Mouse (Mus musculus): Measurements from ENCODE around the gene Npb. TPM values are rescaled to one million over a fixed set of nuclear protein-coding genes. Genes with fewer than 3 reads are reported as not detected.

Gene Npb
- 0.55 TPM for polyA plus RNA-seq (2017; shearing (Covaris generic))

DNA sequence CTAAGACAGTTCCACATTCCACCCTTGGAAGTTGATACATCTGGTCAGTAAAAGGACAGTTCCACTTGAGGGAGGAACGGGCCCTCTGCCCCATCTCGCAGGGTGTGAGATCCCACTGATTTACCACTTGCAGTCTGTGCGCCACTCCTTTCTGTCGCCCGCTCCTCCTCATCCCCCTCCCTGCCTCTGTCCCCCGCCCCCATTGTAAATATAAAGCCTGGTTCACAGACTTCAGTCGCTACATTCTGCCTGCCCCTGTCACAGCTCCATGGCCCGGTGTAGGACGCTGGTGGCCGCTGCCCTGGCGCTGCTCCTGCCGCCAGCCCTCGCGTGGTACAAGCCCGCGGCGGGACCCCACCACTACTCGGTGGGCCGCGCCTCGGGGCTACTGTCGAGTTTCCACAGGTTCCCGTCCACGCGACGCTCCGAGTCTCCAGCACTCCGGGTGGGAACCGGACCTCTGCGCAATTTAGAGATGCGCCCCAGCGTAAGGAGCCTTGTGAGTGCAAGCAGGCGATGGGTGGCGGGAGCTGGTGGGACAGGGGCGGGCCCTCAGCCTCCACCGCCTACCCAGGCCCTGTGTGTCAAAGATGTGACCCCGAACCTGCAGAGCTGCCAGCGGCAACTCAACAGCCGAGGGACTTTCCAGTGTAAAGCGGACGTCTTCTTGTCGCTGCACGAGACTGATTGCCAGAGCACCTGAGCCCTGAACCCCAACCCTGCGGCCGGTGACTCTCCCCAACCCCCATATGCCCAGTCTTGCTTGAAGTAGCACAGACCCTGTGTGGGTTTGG, at the start of gene Npb:
Gene Npb (plus strand): TSS at position 237 of the 794 bp plus-strand sequence.

DNA sequence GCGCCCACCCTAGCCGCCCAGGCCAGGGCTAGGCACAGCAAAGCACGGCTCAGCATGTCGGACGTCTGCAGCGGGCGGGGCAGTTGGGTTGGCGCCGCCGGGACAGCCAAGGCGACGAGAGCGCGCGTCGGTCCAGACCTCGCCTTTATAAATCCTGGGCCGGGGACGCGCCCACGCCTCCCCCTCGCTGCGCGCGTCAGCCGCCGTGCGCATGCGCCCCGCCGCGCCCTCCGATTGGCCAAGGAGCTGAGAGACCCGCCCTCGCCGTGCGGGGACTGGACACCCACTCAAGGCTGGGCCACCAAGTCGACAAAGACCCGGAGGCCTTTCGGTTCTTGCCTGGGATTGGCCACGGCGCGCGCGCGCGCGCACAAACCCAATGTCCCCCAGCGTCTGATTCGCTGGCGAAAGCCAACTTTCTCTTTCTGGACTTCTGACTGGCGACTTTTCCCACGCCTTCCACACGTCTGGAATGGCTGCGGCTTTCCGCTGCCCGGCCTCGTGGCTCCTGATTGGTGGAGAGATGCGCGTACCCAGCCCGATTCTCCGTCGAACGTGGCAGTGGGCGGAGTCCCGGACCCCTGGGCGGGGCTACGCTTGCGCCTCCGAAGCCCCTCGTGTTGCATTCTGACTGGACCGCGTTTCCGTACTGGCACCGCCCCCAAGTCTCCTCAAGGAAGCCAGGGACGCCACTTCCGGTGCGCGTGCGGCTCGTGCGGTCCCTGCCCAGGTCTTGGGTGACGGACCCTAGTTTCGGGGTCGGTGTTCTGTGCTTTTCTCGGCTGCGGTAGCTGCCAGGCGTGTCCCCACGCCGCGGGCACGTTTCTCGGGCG, 35.3 kb upstream of the Npb start, which contains the start of gene P4hb:
Gene P4hb (minus strand): TSS at position 502 of the 833 bp plus-strand sequence.

DNA sequence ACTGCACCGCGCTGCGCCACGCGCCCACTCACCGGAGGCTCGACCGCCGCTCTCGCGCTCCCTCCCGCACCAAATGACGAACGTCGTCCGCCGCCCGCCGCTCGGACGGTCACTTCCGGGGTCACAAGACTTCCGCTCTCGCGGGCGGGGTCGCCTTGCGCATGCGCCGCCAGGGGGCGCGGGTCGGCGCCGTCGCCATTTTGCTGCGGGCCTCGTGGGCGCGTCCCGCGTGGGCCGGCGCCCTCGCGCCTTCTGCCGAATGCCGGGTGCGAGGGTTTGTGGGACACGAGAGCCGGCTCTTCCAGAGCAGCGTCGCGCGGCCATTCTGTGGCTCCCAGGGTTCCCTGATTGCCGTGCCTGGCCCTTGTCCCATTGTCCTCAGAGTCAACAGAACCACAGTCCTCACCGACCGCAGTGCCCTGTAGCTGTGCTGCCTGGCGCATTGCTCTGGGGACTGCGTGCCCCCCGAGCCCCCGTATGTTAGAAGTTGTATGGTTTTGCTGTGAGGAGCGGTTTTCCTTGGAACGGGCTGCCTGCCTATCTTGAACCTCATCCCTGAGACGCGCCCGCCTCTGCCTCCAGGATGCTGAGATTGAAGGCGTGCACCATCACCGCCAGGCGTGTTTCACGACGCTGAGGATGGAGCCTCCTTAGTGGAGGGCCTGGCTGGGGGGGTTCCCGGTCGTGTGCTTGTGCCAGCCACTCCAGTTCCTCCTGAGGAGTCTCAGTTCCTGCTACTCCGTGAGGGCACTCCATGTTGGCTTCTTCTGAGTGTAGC, 26.6 kb upstream of the Npb start, which contains the start of gene Arhgdia:
Gene Arhgdia (minus strand): TSS at position 135 of the 778 bp plus-strand sequence.

DNA sequence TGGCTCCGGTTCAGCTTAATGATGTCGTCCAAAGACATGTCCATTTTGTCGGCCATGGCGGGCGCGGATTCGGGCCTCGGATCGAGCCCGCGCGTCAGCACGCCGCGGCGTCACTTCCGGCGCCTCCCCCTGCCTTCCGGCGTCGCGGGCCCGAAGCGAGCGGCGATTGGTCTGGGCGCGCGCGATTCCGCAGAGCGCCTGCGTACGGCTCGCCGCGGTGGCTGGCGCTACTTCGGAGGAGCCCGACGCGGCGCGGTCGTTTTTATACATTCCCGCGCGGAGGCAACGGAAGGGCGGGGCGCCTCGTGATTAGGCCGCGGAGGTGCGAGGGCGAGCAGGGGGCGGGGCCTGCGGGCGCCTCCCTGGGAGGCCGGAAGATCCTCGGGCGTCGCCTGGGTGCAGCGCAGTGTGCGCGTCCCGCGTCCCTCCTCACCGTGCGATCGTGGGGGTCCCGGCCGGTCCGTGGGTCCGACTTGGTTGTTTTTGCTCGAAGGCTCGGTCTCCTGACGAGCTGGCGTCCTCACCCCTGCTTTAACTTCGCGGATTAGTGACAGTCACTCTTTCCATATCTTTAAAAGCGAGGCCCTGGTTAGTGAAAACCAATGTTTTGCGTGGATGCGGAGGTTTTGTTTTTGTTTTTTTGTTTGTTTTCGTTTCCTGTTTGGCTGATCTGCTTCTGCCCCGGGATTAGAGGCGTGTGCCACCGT, 9.8 kb upstream of the Npb start, which contains the start of the genes Alyref and Anapc11:
Gene Alyref (minus strand): TSS at position 83 of the 707 bp plus-strand sequence.
Gene Anapc11 (plus strand): TSS at position 139 of the 707 bp plus-strand sequence.

DNA sequence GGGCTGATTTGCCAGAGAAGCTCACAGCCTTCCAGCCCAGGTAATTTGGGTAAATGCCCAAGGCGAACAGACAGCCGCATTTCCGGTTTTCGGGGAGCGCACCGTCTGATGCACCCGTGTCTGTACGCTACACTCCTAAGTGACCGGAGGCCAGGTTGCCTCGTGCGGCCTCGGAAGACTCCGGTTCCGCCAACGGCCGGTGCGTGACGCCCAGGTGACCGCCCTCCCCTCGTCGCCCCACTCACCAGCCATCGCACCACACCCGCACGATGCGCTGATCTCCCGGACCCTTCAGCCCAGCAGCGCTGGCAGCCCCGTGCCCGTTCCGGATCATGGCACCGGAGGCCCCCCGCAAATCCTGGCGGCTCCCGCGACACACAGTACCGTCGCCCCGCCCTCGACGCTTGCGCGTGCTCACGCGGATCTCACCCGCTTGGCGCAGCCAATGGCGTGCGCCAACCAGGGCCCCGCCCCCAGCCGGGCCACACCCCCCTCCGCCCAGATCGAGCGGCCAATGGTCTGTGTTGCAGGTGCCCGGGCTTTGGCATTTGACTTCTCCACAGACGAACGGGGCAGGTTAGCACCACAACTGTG, 9.3 kb downstream of the Npb start, which contains the start of gene Pcyt2:
Gene Pcyt2 (minus strand): TSS at position 418 of the 594 bp plus-strand sequence.

DNA sequence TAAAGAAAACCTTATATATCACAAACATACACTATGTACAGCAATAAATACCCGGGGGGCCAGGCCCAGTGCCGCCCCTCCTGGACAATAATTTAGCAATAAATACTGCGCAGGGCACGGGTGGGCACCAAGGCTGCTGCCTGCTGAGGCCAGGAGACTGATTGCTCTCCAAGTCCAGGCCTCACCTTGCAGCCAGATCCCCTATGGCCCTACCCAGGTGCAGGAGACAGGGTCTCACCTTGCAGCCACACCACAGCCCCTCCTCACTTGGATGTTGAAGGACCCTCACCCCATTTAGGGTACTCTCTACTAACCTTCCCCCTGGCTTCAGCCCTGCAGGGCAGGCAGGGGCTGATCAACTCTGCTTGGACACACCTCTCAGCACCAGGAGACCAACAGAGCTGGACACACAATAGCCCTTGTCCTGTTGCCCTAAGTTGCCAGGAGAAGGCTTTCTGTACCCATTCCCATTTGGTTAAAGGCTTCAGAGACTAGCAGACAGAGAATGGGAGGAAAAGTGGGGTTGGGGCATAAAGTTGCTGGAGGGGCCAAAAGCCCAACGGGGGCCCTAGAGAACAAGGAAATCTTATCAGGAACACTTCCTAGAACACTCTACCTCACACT, 17.0 kb downstream of the Npb start, which contains the start of gene Sirt7:
Gene Sirt7 (minus strand): TSS at position 89 of the 624 bp plus-strand sequence.

DNA sequence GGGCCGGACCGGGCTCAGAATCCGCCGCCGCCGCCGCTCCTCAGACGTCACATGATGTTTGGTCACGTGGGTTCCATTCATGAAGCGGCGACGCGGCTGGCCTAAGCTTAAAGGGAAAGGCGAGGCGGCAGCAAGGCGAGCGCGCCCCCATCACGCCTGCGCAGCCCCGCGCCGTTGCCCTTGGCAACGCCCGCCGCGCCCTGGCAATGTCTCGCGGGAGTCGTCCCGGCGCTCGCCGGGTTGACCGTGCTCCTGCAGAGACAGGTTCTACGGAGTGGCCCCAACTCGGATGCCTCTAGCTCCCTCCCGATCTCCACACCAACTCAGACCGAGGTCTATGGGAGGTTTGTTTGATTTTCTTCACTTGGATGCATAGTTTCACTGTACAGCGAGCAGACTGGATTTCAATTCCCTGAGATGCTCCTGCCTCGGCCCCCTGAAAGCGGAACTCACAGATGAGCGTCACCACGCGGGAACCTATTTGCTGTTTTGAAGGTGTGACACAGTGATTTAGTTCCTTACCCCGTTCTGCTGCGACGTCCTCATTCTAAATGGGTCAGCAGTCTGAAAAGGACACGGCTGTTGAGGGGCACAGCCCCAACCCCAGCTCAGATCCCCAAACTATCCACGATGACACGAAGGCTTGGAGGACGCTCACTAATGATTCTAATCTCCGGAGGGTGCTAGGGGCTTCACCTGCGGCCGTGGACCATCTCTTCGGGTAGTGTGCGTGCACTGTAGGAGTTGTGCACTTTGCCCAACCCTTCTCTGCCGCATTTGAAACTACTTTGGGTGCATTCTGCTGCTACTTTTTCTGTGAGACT, 25.5 kb downstream of the Npb start, which contains the start of gene Mafg:
Gene Mafg (minus strand): TSS at position 81 of the 824 bp plus-strand sequence.

DNA sequence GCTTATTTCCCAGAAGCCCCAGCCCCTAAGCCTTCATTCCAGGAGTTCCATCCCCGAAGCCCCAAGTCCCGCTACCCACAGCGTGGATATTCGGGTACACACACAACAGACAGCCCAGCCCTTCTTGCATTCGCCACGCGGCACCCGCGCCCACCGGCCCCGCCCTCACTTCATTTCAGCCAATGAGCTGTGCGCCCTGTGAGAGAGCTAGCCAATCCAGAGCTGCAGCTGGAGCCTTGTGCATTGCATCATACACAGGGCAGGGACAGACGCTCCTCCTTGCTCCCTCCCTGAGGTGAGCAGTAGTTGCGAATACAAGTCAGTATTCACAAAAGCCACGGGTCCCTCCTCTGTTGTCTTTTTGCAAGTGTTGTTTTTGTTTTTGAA, 35.3 kb downstream of the Npb start, which contains the start of gene Pycr1:
Gene Pycr1 (minus strand): TSS at position 169 of the 387 bp plus-strand sequence.

DNA sequence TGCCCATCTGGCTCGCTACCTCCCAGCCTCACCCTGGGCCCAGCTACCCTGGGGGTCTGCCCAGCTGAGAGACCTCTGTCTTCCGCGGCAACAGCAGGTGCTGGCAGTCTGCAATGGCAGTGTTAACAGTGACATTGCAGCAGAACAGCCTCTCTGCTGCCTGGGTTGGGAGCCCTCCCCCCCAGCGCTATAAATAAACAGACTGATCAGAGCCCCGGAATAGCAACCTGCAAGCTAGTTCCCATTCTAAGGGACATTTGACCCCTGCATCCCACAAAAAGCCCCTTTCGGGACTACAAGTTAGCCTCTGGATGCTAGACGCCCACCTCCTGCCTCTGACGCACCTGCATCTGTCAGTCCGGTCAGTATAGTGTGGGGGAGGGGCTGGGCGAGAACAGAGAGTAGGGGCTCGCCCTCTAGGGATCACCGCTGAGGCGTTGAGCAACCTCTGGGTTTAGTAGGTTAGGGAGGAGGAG, 39.8 kb downstream of the Npb start, which contains the start of gene Myadml2:
Gene Myadml2 (minus strand): TSS at position 158 of the 476 bp plus-strand sequence.

Other genes starting within 250 kb of the Npb start
- 0.44 TPM for gene Fscn2, start 246.9 kb upstream of the Npb start, polyA plus RNA-seq (2017; shearing (Covaris generic))
- 28.3 TPM for gene Faap100, start 229.7 kb upstream of the Npb start, polyA plus RNA-seq (2017; shearing (Covaris generic))
- gene Nploc4, start 170.8 kb upstream of the Npb start, polyA plus RNA-seq (2017; shearing (Covaris generic)): 10.3 TPM
- gene Tspan10, start 165.8 kb upstream of the Npb start, polyA plus RNA-seq (2017; shearing (Covaris generic)): not detected
- 0.45 TPM for gene Pde6g, start 155.0 kb upstream of the Npb start, polyA plus RNA-seq (2017; shearing (Covaris generic))
- gene Oxld1, start 150.4 kb upstream of the Npb start, polyA plus RNA-seq (2017; shearing (Covaris generic)): 11.6 TPM
- gene Ccdc137, start 150.4 kb upstream of the Npb start, polyA plus RNA-seq (2017; shearing (Covaris generic)): 51.9 TPM
- 36.2 TPM for gene Arl16, start 140.9 kb upstream of the Npb start, polyA plus RNA-seq (2017; shearing (Covaris generic))
- 82.5 TPM for gene Mrpl12, start 123.9 kb upstream of the Npb start, polyA plus RNA-seq (2017; shearing (Covaris generic))
- 8.4 TPM for gene Slc25a10, start 116.6 kb upstream of the Npb start, polyA plus RNA-seq (2017; shearing (Covaris generic))
- not detected for gene Gcgr, start 77.8 kb upstream of the Npb start, polyA plus RNA-seq (2017; shearing (Covaris generic))
- gene Mcrip1, start 58.8 kb upstream of the Npb start, polyA plus RNA-seq (2017; shearing (Covaris generic)): 101 TPM
- not detected for gene Ppp1r27, start 57.3 kb upstream of the Npb start, polyA plus RNA-seq (2017; shearing (Covaris generic))
- 240 TPM for gene P4hb, start 35.2 kb upstream of the Npb start, polyA plus RNA-seq (2017; shearing (Covaris generic))
- gene Arhgdia, start 26.9 kb upstream of the Npb start, polyA plus RNA-seq (2017; shearing (Covaris generic)): 868 TPM
- gene Alyref, start 10.1 kb upstream of the Npb start, polyA plus RNA-seq (2017; shearing (Covaris generic)): 6.0 TPM
- gene Anapc11, start 10.1 kb upstream of the Npb start, polyA plus RNA-seq (2017; shearing (Covaris generic)): 135 TPM
- gene Pcyt2, start 9.5 kb downstream of the Npb start, polyA plus RNA-seq (2017; shearing (Covaris generic)): 156 TPM
- 199 TPM for gene Sirt7, start 16.8 kb downstream of the Npb start, polyA plus RNA-seq (2017; shearing (Covaris generic))
- gene Mafg, start 25.1 kb downstream of the Npb start, polyA plus RNA-seq (2017; shearing (Covaris generic)): 11.0 TPM
- 0.64 TPM for gene Pycr1, start 35.3 kb downstream of the Npb start, polyA plus RNA-seq (2017; shearing (Covaris generic))
- not detected for gene Myadml2, start 39.7 kb downstream of the Npb start, polyA plus RNA-seq (2017; shearing (Covaris generic))
- gene Notum, start 52.7 kb downstream of the Npb start, polyA plus RNA-seq (2017; shearing (Covaris generic)): not detected
- gene Aspscr1, start 64.5 kb downstream of the Npb start, polyA plus RNA-seq (2017; shearing (Covaris generic)): 132 TPM
- gene Cenpx, start 105.3 kb downstream of the Npb start, polyA plus RNA-seq (2017; shearing (Covaris generic)): 117 TPM
- gene Lrrc45, start 105.4 kb downstream of the Npb start, polyA plus RNA-seq (2017; shearing (Covaris generic)): 70.9 TPM
- gene Rac3, start 113.0 kb downstream of the Npb start, polyA plus RNA-seq (2017; shearing (Covaris generic)): not detected
- gene Dcxr, start 118.8 kb downstream of the Npb start, polyA plus RNA-seq (2017; shearing (Covaris generic)): 19.4 TPM
- not detected for gene Cbr2, start 123.6 kb downstream of the Npb start, polyA plus RNA-seq (2017; shearing (Covaris generic))
- 1.3 TPM for gene Hmga1b, start 154.3 kb downstream of the Npb start, polyA plus RNA-seq (2017; shearing (Covaris generic))
- 2.7 TPM for gene Rfng, start 175.7 kb downstream of the Npb start, polyA plus RNA-seq (2017; shearing (Covaris generic))
- 152 TPM for gene Gps1, start 175.8 kb downstream of the Npb start, polyA plus RNA-seq (2017; shearing (Covaris generic))
- gene Dus1l, start 187.9 kb downstream of the Npb start, polyA plus RNA-seq (2017; shearing (Covaris generic)): 70.6 TPM
- 68.8 TPM for gene Fasn, start 216.1 kb downstream of the Npb start, polyA plus RNA-seq (2017; shearing (Covaris generic))